Mouse (Mus musculus) layer of hippocampus, postnatal 36 days (tissue): Measurements from ENCODE around the gene Rin2. TPM values are rescaled to one million over a fixed set of nuclear protein-coding genes. Genes with fewer than 3 reads are reported as not detected.

ENCODE experiments used
- DNase-seq, 2 experiments: peaks; one replicate each; pipeline ENCODE4 v3.0.0; 2022
- total RNA-seq, 2 experiments: library from RNA; stranded (reverse); gene quantifications; 2 replicates each; pipeline ENCODE4 v1.2.3; 2021

Rin2 gene
- total RNA-seq, result 10 to 100 TPM; 22.3 to 40.7 TPM

DNA sequence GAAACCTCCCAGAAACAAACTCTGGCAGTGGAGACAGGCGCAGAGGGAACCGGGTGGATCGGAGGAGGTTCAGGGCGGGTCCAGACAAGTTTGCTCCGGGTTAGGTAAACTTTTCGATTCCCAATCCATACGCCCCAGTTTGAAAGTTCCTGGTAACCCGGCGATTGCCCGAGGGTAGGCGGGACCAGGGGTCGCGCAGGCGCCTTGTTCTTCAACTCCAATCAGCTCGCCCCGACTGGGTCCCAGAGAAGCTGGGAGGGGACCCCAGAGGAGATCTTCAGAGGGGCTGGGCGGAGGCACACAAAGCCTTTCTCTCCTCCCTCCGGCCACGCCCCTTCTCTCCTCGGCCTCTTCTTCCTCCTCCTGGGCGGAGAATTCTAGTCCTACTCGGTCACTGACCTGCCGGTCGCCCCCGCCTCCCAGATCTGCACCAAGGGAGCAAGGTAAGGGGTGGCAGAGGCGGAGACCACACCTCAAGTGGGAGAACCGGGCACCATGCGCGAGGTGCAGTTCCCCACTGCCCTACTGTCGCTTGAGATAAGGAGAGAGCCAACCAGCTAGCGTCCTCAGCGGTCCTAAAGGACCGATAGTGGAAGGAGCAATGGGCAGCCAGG is at the start of gene Rin2:
Gene Rin2, plus strand, starts transcription at position 74 of the 614 bp plus-strand sequence.
- DNase-seq, result peak; percentile 23 to 36

DNA sequence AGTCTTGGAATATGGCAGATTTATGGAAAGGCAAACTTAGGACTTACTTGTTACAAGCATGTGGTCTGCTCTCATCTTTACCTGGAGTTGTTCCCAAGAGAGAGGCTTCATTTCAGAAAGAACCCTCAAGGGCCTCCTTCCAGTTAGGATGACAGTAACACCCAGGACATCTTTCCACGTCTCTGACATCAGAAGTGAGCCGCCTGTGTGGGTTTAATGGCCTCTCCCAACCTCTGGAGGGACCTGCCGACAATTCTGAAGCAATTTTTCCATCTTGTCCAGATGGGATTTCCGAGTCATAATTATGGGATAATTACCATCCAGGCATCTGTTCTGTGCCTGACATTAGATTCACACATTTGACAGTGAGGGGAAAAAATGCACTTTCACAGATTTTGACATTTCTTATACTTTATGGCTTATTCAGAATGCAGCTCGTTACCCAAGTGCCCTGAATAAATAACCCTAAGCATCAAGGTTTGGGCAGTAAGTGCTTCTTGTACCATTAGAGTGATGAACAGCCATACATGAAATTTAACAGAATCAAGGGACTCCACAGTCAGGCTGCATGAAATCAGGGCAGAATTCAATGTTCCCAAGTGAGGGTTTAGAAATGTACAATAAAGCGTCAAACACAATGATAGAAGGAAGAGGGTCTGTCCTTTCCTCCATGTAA is 43.8 kb upstream of the Rin2 start:
- no peak for DNase-seq

DNA sequence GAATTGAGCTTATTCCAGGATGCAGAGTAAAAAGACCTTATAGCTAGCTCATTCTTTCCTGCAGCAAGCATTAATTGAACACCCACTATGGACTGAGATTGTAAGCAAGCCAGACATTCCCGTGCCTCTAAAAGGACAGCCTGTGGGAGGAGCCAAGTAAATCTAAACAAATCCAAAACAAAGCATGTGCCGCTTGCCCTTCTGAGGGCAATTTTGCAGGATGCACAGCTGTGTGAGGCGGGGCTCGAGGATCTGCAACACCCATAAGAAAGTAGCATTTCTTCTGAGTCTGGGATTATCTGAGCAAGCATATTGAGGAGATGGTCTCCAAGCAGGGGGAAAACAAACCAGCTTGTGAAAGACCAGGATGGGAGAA is 43.2 kb upstream of the Rin2 start:
- no peak for DNase-seq

DNA sequence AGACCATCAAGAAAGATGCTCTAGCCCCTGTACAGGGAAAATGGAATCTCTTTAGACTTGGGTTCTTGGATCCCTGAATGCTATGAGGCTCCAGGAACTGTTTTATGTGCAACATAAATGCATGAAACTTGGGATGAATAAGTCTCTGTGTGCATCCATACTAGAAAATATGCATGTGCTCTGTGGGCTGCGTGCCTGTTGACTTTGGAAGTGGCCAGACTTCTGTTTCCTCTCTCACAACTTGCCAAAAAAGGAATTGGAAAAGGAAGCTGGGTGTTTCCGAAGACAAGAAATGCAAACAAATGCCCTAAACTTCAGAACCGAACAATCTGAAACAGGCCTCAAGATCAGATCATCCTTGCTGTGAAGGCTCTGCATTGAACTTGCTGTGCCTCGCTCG is 41.2 kb upstream of the Rin2 start:
- no peak for DNase-seq

DNA sequence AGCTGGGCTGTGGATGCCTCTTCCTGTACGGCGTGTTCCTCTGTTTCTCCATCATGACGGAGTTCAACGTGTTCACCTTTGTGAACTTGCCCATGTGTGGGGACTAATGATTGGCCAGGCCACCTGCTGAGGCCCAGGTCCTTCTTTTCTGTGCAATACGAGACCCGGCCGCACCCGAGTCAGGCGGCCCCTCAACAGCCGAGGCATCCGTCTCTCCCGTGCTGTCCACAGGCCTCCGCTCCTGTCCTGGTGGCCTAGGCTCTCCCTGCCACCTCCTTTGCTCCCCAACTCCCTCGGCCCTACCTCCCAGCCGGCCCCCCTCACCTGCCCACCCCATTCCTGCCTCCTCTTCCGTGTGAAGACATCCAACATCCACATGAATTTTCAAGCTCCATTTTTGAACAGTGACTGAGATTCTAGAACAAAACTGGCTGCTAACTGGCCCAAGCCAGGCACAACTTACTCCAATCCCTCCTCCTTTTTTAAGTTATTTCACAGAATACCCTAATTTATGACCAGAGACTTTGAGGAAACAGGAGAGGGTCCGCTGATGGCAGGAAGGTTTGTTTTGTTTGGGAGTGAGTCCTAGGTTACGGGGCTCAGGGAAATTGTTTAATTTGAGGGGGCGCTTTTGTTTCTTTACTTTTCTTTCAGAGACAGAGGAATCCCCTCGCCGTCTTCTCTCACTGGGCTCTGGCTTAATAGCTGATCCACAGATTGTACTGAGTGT is 34.6 kb upstream of the Rin2 start:
- no peak for DNase-seq

DNA sequence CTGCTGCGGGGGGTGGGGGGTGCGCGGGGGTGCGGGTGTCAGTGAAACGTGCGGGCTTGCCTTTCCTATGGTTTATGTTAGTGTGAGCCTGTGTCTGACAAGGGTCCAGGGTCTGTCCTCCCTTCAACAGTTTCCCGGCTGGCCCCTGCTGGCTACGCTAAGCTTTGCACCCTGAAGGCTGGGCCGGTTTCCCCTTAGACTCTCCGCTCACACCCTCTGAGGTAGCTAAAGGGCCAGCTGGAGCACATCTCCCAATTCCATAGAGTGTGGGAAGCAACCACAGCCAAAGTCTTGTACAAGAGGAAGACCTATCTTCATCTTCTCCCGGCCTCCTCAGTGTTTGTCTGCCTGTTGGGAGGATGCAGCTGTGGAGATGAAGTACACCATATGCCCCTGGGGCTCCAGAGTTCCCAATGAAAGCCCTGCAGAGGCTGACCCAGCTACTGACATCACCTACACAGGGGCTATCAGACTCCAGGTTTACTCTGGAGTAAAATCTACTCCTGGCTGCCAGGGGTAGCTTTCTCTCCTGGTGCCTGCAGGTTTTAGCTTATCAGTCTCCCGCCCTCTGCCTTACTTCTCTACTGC is 19.5 kb upstream of the Rin2 start:
- no peak for DNase-seq

DNA sequence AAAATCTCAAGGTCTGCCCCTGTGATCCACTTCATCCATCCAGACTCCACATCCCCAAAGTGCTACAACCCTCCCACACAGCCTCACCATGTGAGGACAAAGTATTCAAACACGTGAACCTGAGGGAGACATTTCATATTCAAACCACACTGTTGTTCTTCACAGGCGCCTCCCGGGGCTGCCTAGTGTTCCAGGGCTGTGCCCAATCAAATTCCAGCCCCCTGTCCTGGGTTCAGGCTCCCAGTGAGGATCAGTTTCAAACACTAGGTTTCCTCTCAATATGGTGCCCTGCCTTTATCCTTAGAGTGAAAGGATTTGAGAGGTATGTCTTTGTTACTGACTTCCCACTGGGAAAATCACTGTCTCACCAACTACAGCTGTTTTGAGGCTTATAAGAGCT is 18.9 kb upstream of the Rin2 start:
- DNase-seq, result no peak

DNA sequence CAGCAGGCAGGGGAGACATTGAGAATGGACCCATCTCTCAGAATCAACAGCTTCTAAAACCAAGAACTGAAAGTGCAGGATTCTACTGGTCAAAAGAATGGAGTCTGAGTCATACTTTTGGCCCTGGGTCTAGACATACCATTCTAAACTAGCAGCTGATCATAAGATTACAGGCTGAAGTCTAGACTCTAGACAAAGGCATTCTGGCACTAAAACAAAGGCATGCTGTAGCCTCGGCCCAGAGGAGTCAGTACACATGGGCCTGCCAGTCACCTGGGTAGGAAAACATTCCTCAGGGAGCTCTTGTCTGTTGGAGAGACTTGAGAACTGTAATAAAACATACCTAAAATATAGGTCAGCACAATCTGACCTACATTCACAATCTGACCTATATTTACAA is 18.3 kb upstream of the Rin2 start:
- DNase-seq, result no peak

DNA sequence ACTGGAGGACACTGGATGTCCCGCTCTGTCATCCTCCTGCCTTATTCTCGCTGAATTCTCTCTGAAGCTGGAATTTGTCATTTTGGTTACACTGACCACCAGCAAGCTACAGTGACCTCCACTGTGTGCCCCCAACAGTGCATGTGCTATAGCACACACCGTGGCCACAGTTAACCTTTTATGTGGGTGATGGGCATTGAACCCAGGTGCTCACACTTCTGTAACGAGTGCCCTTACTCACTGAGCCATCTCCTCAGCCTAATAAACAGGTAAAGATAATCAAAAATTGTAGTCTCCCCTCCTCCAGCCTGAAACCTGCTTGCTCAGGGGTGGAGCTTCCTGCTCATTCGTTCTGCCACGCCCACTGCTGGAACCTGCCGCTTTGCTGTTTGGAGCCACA is 13.8 kb upstream of the Rin2 start:
- DNase-seq, result no peak

DNA sequence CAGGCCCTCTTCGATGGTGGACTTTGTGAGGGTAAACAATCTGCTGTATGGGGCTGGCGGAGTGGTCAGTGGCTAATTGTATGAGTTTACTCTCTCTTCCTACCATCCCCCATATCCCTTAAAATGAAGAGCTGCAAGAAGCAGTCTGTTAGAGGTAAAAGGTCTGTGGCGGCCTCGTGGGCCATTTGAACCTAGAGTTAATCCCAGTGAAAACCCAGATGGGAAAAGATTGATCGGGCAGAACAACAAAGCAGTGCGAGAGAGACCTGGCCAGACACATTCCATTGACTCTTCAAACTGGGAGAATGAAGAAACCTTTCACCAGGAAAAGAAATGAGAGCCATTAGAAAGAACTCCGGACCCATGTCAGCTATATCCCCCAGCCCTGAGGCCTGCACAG is 11.1 kb upstream of the Rin2 start:
- no peak for DNase-seq

DNA sequence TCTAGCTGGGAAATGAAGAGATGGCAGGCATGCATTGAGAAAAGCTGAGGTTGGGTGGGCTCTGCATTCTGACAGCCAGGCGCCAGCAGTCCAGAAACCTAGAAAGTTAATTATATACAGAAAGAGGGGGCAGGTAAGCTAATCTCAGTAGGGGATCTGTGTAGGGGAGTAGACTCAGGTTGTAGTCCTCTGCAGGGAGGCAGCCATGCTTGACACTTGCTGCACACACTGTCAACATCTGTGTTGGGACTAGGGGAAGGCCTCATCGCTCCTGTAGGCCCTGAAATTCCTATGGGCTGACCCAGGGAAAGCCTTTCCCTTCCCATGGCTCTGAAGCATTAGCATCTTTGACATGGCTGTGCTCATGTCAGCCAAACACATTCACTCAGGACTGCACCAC is 10.7 kb upstream of the Rin2 start:
- no peak for DNase-seq

DNA sequence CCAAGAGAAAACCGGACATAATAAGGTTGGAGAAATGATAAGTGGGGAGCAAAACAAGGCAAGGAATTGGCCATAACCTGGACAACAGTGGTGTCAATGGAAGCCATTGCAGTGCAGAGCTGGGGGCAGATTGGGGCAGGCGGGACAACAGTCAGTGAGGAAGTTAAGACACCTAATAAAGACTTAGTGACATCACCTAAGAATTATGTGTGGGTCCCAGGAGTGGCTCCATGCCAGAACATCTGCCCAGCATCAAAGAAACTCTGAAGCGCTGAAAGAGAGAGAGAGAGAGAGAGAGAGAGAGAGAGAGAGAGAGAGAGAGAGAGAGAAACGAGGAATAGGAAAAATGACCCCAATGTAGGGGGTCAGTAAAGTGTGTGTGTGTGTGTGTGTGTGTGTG is 6.9 kb upstream of the Rin2 start:
- no peak for DNase-seq

DNA sequence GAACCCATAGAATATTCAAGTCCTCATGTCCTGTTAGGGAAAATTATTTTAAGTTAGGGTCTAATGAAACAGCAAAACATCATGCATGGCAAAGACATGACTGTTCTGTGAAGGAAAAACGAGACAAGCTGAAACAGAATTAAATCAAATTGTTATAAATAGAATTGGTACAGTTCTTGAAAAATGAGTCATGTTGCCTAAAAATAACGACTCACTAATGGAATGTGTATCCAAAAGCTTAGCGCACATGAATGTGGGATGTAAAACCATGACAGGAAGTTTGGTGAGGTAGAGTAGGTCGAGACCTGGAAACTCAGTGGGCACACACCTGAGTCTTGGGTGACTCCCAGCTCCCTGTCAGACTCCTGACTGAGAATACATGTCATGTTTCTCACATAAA is 4.9 kb upstream of the Rin2 start:
- no peak for DNase-seq

DNA sequence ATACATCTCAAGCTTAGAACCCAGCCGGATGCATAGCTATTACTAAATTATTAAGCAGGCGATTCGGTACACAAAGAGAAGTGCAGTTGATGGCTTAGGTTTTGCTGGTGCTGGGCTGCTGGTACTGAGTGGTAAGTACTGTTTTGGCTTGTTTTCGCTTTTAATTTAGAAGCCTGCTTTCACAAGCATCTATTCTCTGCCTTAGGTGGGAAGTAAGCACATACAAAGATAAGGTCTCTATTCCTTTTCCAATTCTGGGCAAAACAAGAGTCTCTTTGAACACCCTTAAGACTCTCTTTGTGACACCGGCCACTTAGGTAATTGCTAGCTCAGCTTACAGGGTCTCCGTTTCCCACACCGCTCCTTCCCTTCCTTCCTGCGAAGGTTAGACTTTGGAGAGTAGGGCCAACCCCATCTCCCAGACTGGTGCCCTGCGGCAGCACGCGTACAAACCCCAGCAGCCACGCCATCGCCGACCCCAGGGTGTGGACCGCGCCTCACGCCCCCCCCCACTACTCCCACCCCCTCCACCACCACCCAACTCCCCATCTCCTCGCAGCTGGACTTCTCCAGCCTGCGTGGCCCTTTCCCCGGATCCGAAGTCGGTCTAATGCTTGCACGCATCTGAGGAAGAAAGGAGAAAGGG is 396 bp upstream of the Rin2 start:
- DNase-seq, result no peak

DNA sequence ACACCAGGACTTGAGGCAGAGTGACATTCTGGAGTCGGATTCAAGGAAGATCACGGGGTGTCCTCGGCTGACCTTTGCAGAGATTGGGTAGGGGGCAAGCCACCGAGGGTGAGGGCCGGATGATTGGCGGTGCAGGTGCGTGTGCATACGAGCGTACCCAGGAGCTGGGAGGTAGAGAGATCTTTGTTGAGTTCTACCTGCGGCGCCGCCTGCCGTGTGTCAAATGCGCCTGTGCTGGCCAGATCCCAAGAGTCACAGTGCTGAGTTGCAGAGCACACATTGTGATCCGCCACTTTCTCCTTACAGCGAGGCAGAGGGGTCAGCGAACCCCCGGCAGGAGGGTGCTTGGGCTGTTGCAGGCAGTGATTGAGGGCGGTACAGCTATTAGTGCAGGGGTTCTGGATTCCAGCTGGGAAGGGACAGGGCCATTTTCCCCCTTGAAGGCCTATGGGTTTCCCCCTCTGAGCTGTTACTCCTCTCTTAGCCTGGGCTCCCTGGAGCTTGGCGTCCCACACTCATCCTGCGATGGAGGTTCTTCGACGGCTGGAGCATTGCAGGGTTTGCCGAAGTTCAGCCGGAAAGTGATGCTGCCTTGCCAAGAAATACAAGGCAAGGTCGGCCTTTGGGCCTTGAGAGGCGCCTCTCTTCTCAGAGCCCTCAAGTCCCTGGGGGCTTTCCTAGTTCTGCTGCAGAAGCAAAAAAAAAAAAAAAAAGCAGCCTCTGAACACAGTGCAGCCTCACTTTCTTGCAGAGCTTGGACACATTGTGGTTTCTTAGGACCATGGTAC is 935 bp downstream of the Rin2 start:
- no peak for DNase-seq

DNA sequence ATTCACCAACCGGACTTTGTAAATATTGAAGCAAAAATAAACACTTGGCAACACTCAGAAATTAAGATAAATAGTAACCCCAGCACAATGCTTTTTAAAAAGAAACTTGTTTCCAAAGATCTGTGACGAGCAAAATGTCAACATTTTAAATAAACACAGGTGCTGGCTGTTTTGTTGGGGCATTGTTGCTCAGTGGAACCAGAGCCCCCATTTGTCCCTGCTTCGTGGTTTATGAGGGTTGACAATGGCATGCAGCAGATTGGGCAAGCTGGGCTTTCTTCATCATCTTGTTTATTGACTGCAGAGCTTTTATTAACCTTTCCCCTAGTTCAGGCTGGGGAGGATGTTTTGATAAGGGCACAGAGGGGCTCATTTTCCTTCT is 1.5 kb downstream of the Rin2 start:
- DNase-seq, result no peak

DNA sequence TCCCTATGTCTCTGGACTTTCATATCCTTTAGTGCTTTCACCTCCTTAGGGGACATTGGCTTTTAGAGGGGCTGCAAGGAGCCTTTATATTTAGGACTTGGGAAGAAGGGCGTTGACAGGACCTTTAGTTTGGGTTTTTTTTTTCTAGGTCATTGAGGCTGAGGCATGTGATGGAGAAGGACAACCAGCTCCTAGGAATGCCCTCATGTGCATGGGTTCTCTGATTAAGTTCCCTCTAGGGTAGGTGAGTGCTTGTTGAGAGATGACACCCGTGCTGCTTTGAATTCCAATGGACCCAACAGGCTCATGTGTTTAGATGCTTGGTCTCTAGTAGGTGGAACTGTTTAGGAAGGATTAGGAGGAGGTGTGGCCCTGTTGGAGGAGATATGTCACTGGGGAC is 1.9 kb downstream of the Rin2 start:
- DNase-seq, result no peak

DNA sequence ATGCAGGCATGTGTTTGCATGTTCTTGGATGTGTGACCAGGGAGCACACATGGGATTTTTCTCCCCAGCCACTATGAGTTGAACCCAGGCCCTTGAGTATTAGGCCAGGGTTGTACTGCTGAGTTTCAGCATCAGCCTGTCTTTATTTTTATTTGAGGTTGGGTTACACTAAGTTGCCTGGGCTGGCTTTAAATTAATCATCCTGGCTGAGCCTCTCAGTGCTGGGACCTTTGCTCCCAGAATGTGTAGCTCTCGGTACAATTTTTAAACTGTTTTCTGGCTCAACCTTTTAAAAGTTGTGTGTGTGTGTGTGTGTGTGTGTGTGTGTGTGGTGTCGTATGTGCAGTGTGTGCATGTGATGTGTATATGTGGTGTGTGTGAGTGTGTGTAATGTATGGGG is 5.1 kb downstream of the Rin2 start:
- no peak for DNase-seq

DNA sequence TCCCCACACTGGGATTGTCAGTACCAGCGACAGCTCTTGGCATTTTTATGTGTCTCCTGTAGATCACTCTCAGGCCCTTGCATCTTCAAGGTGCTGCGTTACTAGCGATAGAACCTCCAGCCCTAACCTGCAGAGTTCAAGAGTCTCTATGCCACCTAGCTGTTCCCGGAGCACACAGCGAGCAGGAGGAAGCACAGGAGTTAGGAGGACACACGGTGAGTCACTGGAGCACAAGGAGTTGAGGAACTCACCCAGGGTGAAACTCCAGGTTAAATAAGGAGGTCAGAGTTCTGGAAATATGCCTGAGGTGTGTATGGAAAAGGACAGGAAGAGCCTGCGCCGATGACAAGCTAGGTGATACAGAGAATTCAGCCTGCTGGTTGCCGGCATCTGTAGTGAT is 5.7 kb downstream of the Rin2 start:
- no peak for DNase-seq

DNA sequence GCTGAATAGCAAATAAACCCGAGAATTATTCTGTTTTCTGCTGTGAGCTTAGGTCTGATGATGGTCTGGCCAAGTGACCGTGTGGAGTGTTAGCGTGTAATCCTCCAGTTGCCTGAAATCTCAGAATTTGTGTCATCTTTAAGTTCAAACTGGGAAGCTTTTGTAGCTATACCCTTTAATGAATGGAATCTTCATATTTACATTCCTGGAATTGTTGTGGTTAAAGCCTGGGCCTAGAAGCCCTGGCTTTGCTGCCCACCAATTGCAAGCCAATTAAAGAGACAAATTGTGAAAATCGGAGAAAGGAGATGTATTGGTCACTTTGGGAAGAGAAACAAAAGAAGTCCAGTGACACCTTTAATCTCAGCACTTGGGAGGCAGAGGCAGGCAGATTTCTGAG is 6.6 kb downstream of the Rin2 start:
- DNase-seq, result no peak

DNA sequence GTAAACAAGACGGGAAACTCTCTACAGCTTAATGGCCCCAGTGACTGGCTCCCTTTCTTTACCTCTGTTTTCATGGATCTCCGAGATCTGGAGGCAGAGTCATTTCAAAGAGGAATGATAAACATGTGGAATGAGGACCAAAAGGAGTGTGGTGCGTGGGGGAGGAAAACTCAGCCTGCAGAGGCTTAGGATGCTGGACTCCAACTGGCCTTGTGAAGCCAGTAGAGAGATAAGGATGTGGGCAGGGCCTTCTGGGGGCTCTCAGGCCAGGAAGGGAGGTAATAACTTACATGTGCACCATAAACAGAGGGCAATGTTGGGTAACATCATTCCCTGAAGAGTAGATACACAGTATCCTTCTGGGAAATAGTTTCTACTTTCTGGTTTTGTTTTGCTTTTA is 7.9 kb downstream of the Rin2 start:
- no peak for DNase-seq

DNA sequence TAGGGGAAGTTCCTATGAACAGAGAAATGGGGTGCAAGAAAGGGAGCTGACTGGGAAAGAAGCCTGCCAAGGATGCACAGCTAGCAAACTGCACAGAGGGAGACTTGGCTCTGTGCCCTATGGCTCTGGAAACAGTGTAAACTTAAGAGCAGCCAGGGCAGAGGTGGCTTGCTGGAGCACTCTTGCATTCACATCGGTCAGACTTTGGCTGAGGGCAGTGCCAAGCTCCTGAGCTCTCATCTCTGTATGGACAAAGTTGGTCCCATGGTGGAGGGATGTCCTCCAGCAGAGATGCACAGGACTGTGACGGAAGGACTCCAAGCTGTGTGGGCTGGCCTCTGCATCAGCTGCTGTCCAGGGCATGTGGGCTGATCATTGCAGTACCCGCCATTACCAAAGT is 8.5 kb downstream of the Rin2 start:
- DNase-seq, result no peak
